Mouse (Mus musculus): Measurements from ENCODE around the gene Rpl38. TPM values are rescaled to one million over a fixed set of nuclear protein-coding genes. Genes with fewer than 3 reads are reported as not detected.
A peak's percentile ranks its signal among the peaks of the same experiment; 100 is the strongest.
"Not testable (repeated sequence)": the region's sequence is repeated elsewhere in the genome, so short reads cannot be mapped to it uniquely, and the experiment has no call there.

The Rpl38 gene
- polyA plus RNA-seq, 1 experiment = 1,742 TPM

- DNase-seq (ENCODE audit: low read depth) = peak; percentile 79
- TF ChIP-seq POLR2A (IDR thresholded peaks at IDR 0.05; ENCODE audit: borderline replicate concordance, extremely low read depth, insufficient read depth, insufficient read length, poor library complexity, severe bottlenecking) (no peak), CTCF (IDR thresholded peaks at IDR 0.05; ENCODE audit: borderline replicate concordance, extremely low read depth, insufficient read depth, insufficient read length) (peak; percentile 81)
These were observed 4.7 kb downstream of the Rpl38 start for GRCm38 (mm10) chr11:114672794-114673718.

DNA sequence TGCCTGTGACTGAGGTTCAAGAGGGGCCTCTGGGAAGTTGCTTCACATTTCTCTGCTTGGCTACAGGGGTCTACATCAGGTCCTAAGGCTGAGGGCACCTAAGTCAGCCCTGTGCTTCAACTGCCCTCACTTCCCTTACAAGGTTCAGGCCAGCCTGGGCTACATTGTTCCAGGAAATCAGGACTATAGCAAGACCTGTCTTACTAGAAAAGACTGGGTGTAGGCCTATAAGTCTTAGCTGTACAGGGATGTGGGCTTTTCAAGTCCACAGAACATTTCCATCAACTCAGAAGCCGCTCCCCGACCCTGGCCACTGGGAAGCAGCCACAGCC is 5.4 kb downstream of the Rpl38 start:
- no peak for TF ChIP-seq CTCF (IDR thresholded peaks at IDR 0.05; ENCODE audit: borderline replicate concordance, extremely low read depth, insufficient read depth, insufficient read length)
- TF ChIP-seq POLR2A (IDR thresholded peaks at IDR 0.05; ENCODE audit: borderline replicate concordance, extremely low read depth, insufficient read depth, insufficient read length, poor library complexity, severe bottlenecking) = no peak
- DNase-seq (ENCODE audit: low read depth) = no peak

DNA sequence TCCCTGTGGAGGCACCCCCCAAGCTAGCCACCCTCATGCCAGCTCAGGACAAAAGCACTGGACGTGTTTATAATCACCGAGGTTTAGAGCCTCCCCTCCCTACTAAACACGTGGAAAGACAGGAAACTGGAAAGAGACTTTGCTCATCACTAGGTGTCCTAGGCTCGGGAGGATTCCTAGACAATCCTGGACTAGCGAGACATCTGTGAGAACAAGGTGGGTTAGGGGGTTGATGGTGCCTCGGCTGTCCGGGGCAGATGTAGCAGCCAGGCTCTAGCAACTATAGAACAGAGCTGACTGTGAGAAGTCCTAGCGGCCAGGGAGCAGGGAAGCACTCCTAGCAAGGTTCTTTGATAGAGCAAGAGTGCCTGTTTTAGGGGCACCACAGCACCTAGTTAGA is 5.9 kb downstream of the Rpl38 start:
- TF ChIP-seq CTCF (IDR thresholded peaks at IDR 0.05; ENCODE audit: borderline replicate concordance, extremely low read depth, insufficient read depth, insufficient read length) (no peak), POLR2A (IDR thresholded peaks at IDR 0.05; ENCODE audit: borderline replicate concordance, extremely low read depth, insufficient read depth, insufficient read length, poor library complexity, severe bottlenecking) (no peak)
- no peak for DNase-seq (ENCODE audit: low read depth)

GRCm38 (mm10) chr11:114674796-114675195 is 6.5 kb downstream of the Rpl38 start:
- not testable (repeated sequence) for DNase-seq (ENCODE audit: low read depth)

DNA sequence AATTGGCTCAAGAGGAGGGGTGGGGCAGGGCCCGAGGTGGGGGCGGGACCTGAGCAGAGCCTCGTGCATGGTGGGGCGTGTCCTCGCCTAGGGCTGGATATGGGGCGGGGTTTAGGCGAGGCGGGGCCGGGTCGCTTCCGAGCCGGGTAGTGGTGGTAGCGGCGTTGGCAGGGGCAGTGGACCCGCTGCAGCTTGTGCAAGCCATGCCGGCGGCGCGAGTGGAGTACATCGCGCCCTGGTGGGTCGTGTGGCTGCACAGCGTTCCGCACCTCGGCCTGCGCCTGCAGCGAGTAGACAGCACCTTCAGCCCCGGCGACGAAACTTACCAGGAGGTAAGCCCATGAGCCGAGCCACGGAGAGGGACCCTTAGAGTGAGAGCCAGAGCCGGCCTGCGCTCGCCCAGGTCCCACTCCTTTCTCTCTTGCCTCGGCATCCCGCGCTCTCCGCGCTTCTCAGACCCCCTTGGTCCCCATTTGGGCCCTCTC is 7.1 kb downstream of the Rpl38 start, which contains the start of gene Ttyh2:
Ttyh2 (plus strand) TSS at position 91 of the 485 bp plus-strand sequence.
- TF ChIP-seq POLR2A (IDR thresholded peaks at IDR 0.05; ENCODE audit: borderline replicate concordance, extremely low read depth, insufficient read depth, insufficient read length, poor library complexity, severe bottlenecking) = peak; percentile 54; the same call in 1 of the 2 replicates
- no peak for TF ChIP-seq CTCF (IDR thresholded peaks at IDR 0.05; ENCODE audit: borderline replicate concordance, extremely low read depth, insufficient read depth, insufficient read length)
- DNase-seq (ENCODE audit: low read depth) = peak; percentile 93

DNA sequence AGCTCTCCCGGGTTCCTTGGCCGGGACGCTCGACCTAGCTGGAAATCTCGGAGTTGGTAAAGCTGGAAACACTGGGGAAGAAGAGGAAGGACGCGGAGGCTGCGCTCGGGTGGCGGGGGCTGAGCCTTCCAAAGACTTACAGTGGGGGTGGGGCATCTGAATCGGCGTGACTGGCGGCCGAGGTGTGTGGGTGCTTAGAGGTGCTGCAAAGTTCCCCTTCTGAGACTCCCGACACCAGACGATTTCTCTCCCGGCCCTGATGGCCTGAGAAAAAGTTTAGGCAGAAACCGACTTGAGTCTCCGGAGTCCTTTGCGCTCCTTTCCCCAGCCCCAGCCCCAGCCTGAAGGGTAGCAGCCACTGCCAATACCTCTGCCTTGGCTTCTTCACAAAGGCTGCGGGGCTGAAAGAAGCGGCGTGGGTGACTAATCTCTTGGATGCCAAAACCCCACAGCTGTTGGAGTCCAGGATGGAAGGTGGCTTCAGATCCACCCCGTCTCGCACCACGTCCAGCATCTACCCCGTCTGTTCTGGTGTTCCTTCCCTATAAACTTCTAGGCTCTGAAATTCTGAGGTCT is 7.6 kb downstream of the Rpl38 start:
- DNase-seq (ENCODE audit: low read depth) = peak; percentile 66
- TF ChIP-seq CTCF (IDR thresholded peaks at IDR 0.05; ENCODE audit: borderline replicate concordance, extremely low read depth, insufficient read depth, insufficient read length) = no peak
- TF ChIP-seq POLR2A (IDR thresholded peaks at IDR 0.05; ENCODE audit: borderline replicate concordance, extremely low read depth, insufficient read depth, insufficient read length, poor library complexity, severe bottlenecking) = no peak

GRCm38 (mm10) chr11:114676431-114676830 is 8.1 kb downstream of the Rpl38 start:
- TF ChIP-seq POLR2A (IDR thresholded peaks at IDR 0.05; ENCODE audit: borderline replicate concordance, extremely low read depth, insufficient read depth, insufficient read length, poor library complexity, severe bottlenecking) (no peak), CTCF (IDR thresholded peaks at IDR 0.05; ENCODE audit: borderline replicate concordance, extremely low read depth, insufficient read depth, insufficient read length) (no peak)
- DNase-seq (ENCODE audit: low read depth) = no peak

DNA sequence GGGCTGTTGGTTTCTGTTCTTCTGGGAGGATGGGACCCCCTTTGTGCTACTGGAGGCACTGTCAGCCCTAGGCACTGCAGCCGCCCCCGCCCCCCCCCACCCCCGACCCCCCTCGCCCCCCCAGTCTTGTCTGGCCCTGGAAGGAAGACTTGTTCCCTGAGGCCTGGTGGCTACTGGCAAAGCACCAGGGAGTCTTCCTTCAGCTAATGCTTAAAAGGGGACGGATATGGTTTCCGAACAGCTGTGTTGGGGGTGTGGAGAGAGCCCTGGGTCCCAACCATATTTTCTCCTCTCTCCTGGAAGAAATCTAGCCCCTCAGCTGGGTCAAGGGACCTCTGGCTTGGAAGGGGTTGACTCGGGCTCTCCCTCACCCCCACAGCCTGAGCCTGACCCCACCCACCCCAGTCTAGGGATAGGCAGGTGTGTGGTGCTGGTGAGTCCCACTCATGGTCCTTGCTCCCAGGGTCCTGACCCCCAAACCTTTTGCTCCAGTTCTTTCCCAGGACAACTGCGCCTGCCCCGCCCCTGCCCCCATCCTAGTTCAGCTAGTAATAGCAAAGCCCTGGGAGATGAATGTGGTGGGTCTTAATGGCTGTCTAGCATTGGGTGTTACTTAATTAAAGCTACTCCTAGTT is 8.7 kb downstream of the Rpl38 start:
- TF ChIP-seq POLR2A (IDR thresholded peaks at IDR 0.05; ENCODE audit: borderline replicate concordance, extremely low read depth, insufficient read depth, insufficient read length, poor library complexity, severe bottlenecking) = no peak
- TF ChIP-seq CTCF (IDR thresholded peaks at IDR 0.05; ENCODE audit: borderline replicate concordance, extremely low read depth, insufficient read depth, insufficient read length) = no peak
- DNase-seq (ENCODE audit: low read depth) = no peak

DNA sequence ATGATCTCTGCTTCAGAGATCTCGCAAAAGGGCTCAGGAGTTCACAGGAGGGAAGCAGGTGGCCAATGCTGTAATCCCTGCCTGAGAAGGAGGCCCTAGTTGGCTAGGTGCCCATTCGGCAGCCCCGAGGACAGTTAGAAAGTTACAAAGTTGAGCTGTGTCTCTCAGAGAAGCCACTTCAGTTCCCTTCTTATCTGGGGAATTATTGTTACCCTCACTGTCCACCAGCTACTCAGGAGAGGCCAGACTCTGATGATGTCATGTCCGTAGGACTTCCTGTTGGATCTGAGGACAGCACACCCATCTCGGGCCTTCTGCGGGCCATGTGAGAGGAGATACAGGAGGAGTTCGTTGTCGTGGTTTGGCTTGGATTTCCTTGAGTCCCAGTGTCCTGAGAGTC is 11.3 kb downstream of the Rpl38 start:
- no peak for DNase-seq (ENCODE audit: low read depth)
- TF ChIP-seq POLR2A (IDR thresholded peaks at IDR 0.05; ENCODE audit: borderline replicate concordance, extremely low read depth, insufficient read depth, insufficient read length, poor library complexity, severe bottlenecking) (no peak), CTCF (IDR thresholded peaks at IDR 0.05; ENCODE audit: borderline replicate concordance, extremely low read depth, insufficient read depth, insufficient read length) (no peak)

GRCm38 (mm10) chr11:114680291-114680690 is 12.0 kb downstream of the Rpl38 start:
- TF ChIP-seq POLR2A (IDR thresholded peaks at IDR 0.05; ENCODE audit: borderline replicate concordance, extremely low read depth, insufficient read depth, insufficient read length, poor library complexity, severe bottlenecking) = no peak
- no peak for TF ChIP-seq CTCF (IDR thresholded peaks at IDR 0.05; ENCODE audit: borderline replicate concordance, extremely low read depth, insufficient read depth, insufficient read length)
- no peak for DNase-seq (ENCODE audit: low read depth)

DNA sequence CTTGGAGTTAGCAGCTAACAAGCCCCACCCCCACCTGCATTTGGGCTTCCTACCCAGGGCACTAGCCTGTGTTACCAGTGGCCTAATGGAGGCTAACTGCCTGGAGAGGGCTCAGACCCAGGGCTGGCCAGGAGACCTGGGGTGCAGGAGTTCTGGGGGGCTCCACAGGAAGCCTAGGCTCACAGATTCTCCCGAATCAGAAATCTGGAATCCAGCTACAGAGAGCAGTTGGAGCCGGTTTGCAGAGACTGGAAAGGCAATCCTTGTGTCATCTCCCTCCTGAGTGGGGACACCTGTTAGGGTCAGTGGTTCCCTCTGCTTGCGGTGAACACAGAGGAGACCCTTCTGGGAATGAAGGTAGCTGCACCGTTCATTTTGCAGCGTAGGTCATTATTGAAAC is 12.7 kb downstream of the Rpl38 start:
- TF ChIP-seq POLR2A (IDR thresholded peaks at IDR 0.05; ENCODE audit: borderline replicate concordance, extremely low read depth, insufficient read depth, insufficient read length, poor library complexity, severe bottlenecking) (no peak), CTCF (IDR thresholded peaks at IDR 0.05; ENCODE audit: borderline replicate concordance, extremely low read depth, insufficient read depth, insufficient read length) (no peak)
- no peak for DNase-seq (ENCODE audit: low read depth)

Data from brain, embryonic 14.5 days (tissue).